Mouse (Mus musculus) testis, postnatal 10 days (tissue): ENCODE measurements around the gene Ehd1.

Experiments
- DNase-seq: peaks from one replicate; pipeline ENCODE4 v3.0.0; 2021; ENCODE audit warnings: low spot score

Gene Ehd1

DNA sequence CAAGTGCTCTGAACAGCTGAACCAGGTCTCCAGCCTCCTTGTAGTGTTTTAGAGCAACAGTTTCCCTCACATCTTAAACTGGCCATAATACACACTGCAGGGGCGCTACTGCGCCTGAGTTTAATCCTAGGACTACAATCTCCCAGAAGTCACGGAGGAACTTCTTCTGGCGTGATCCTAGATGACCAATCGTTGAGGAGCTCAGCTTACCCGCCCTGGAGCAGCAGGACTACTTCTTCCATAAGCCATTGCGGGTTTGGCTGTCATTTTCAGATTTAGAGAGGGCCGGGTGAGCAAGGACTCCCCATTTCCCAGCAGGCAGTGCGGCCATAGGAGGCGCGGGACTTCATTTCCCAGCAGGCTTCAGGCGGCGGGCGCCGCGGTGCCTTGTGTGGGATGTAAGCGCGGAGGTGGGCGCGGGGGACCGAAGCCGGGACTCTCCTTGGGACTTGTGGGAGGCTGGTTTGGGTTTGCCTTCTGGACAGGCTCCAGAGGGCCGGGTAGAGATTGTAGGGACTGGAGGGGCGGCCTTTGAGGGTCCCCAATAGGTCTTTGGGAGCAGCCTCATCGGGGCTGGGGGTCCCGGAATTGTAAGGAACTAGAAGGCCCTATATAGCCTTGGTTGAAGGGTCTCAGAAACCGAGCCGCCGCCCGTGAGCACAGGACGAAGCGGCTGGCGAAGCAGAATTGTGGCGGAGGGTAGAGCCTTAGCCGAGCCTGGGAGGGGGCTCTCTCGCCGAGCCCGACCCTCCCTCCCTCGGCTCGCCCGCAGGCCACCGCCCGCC lies 58.3 kb downstream of the Ehd1 start, which contains the start of gene Men1:
TSS of gene Men1 (plus strand) at position 307 of the 785 bp plus-strand sequence.
- DNase-seq = peak; percentile 94

DNA sequence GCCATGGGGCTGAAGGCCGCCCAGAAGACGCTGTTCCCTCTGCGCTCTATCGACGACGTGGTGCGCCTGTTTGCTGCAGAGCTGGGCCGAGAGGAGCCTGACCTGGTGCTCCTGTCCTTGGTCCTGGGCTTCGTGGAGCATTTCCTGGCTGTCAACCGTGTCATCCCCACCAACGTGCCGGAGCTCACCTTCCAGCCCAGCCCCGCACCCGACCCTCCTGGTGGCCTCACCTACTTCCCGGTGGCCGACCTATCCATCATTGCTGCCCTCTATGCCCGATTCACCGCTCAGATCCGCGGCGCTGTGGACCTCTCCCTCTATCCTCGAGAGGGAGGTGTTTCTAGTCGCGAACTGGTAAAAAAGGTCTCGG lies 58.9 kb downstream of the Ehd1 start:
- DNase-seq = peak; percentile 65

DNA sequence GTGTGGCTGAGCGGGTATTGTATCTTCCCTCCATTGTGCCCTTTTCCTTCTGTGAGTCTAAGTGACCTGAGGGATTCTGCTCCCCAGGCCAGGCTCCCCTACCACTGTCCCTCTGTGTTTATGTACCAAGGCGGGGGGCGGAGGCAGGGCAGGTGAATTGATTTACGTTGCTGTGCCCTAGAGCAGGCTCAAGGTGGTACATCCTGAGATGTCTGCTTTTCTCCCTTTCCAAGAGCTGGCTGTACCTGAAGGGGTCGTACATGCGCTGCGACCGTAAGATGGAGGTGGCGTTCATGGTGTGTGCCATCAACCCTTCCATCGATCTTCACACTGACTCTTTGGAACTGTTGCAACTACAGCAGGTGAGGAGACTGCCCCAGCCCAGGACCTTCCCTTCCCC lies 60.4 kb downstream of the Ehd1 start:
- DNase-seq = no peak

DNA sequence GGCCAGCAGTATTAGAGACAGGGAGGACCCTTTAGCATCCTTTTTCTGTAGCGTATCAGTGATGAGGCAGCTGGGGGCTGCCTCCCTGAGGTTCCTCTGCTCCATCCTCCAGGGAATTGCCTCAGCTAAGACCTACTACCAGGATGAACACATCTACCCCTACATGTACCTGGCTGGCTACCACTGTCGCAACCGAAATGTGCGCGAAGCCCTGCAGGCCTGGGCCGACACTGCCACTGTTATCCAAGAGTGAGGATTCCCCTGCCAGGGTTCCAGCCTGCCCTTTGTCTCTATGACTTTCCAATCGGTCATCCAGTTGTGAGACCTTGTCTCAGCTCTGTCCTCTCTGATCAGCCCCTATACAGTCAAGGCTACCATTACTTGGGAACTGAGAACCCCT lies 61.6 kb downstream of the Ehd1 start:
- no peak for DNase-seq

DNA sequence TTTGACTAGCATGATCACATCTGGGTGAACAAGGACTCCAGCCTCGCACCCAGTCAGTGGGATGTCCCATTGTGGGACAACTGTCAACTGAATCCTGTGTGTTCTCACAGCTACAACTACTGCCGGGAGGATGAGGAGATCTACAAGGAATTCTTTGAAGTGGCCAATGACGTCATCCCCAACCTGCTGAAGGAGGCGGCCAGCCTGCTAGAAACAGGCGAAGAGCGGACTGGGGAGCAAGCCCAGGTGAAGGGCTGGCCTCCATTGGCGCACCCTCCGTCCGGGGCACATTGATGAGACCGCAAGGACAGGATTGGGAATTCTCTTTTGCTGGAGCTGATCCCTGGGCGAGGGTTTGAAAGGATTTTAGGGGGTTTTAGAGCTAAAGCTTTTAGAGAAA lies 62.2 kb downstream of the Ehd1 start:
- DNase-seq = no peak

DNA sequence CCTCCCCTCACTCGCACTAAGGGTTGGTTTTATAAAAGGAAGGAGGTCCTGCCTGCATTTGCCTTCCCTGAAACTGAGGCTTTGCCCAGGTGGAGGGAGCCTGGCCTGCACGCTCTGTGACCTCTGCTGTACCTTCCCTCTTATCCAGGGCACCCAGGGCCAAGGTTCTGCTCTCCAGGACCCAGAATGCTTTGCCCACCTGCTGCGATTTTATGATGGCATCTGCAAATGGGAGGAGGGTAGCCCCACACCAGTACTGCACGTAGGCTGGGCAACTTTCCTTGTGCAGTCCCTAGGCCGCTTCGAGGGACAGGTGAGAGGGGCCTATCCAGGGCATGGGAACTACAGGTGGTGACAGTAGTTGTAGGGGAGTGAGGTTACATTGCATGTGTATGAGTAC lies 62.7 kb downstream of the Ehd1 start:
- no peak for DNase-seq

DNA sequence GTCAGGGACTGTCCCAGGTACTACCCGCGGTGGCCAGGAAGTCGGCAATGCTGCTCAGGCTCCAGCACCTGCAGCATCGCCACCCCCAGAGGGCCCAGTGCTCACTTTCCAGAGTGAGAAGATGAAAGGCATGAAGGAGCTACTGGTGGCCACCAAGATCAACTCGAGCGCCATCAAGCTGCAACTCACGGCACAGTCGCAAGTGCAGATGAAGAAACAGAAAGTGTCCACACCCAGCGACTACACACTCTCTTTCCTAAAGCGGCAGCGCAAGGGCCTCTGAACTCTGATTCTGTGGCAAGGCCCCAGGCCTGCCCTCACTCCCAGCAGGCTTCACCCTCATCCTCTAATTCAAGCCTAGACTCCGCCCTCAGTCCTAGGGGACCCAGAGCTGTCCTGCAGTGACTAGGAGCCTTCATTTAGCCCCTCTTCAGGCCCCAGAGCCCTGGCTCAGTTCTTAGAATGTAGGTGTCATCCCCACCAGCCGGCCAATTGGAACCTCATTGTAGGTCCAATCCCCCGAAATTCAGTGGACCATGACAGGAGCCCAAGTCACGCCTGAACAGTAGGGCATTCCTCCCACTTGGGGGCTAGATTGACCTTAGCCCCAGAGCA lies 63.5 kb downstream of the Ehd1 start:
- no peak for DNase-seq

DNA sequence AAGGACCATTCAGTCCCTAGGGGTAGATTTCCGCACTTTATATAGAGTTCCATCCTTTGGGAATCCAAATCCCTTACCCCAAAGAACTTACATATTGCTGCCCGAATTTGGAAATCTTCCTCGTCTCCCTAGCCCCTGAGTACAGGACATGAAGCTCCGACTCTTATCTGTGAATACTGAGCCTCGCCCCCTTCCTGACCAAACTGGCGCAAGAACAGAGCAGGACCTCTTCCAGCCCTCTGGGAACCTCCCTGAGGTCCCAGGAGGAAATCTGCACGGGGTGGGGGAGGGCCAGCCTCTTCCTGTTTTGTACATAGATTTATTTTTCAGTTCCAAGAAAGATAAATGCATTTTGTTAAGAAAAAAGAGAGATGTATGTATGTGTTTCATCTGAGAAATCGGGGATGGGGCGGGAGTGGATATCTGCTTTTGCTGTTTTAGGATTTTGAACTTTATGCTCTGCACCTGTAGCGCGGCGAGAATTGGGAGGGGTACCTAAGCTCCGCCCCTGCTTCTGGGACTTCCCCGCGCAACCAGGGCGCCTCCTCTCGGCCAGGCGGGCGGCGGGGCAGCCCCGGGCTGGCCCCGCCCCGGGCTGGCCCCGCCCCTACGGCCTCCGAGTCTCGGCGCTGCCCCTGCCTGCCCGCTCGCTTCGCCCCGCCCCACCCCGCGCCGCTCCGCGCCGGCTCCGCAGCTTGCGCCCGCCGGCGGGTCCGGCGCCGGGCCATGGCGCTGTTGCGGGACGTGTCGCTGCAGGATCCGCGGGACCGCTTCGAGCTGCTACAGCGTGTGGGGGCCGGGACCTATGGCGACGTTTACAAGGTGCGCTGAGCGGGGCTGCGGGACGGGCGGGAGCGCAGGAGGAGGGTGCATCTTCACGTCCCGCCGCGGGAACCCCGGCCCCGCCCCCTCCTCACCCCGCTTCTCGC lies 64.3 kb downstream of the Ehd1 start, which contains the start of gene Map4k2:
TSS of gene Map4k2 (plus strand) at position 612 of the 929 bp plus-strand sequence.
- peak; percentile 93 for DNase-seq

DNA sequence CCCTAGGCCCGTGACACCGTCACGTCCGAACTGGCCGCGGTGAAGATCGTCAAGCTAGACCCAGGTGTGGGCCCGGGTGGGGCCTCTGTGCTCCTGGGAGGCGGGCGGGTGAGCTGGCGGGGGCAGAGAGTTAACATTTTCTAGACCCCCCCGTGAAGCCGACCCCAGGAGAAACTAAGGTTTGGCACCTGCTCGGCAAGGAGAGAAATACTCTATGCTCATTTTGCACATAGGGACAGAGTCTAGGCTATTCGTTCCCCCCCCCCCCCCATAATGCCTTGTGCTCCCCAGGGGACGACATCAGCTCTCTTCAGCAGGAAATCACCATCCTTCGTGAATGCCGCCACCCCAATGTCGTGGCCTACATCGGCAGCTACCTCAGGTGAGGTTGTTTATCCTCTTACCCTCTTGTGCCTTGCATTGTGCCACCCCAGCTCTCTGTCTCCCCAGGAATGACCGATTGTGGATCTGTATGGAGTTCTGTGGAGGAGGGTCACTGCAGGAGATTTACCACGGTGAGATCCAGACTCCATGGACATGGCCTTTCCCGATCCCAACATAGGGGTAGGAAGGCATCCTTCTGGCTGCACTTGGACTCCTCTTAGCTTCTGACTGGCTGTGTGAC lies 65.0 kb downstream of the Ehd1 start:
- DNase-seq = no peak

DNA sequence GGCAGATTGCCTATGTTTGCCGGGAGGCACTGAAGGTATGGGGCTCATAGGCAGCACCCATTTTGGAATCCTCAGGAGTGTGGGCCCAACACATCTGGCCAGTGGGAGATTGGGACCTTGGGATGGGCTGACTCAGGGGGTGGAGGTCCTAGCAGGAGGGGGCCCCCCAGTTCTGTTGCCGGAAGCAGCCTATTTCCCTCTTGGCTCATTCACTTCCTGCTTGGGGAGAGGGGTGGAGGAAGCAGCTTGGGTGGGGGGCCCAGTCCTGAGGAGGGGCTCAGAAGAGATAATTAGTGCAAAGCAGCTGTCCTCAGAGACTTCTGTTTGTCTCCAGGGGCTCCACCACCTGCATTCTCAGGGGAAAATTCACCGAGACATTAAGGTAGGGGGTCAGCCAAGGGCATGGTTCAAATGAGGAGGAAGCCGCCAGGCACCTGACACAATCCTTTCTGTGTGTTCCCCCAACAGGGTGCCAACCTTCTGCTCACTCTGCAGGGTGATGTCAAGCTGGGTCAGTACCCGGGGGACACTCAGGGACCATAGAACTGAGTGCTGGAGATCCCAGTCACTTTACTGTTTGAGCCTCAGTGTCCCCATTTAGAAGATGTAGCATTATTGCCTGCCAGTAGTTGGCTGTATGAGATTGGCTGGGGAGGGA lies 65.9 kb downstream of the Ehd1 start:
- no peak for DNase-seq

DNA sequence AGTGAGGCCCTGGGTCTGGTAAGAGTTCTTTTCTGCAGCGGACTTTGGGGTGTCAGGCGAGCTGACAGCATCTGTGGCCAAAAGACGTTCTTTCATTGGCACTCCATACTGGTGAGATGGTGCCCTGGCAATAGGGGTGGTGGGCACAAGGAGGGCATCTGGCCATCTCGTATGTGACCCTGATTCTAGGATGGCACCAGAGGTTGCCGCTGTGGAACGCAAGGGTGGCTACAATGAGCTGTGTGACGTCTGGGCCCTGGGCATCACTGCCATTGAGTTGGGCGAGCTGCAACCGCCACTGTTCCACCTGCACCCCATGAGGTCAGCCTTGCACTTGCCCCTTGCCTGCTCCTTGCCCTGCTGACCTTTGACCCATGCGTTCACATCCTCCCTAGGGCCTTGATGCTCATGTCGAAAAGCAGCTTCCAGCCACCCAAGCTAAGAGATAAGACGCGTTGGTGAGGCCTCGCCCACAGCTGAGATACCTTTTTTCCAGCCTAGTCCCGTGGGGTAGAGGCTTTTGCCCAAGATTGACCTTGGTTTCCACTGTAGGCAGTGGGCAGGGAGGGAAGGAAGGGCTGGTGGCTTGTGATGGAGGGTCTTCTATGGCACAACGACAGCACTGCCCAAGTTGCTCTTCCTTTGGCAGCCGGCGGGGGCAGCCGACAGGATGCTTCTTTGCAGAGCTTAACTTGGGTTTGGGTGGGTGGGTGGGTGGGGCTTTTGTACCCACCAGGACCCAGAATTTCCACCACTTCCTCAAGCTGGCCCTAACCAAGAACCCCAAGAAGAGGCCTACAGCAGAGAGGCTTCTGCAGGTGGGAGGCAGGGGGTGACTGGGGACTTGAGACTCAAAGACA lies 66.8 kb downstream of the Ehd1 start:
- no peak for DNase-seq

DNA sequence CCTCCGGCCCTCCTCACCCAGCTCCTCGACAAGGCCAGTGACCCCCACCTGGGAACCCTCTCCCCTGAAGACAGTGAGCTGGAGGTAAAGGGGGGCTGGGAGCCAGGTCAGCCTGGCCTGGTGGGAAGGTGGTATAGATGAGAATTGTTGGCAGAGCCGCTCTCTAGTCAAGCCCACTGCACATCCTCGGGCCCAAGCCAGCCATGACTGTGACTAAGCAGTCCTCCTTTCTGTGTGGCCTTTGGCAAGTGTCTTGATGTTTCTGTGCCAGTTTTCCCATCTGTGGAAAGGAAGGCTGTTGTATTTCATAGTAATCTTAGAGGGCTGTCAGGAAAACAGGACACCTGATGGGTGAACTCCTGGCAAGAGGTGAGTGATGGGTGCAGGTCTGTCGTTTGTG lies 67.5 kb downstream of the Ehd1 start:
- no peak for DNase-seq

DNA sequence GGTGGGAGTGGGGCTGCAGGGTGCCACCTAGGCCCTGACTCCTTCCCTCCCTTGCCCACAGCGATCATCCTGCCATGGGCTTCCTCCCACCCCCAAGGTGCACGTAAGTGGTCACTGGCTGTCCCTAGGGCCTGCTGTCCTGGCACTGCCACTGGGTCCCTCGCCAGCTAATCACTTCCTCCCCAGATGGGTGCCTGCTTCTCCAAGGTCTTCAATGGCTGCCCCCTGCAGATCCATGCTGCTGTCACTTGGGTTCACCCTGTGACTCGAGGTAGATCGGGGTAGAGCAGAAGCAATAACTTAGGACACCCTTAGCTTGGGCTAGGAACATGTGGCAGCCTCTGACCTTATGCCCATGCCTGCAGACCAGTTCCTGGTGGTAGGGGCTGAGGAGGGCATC lies 69.5 kb downstream of the Ehd1 start:
- no peak for DNase-seq

DNA sequence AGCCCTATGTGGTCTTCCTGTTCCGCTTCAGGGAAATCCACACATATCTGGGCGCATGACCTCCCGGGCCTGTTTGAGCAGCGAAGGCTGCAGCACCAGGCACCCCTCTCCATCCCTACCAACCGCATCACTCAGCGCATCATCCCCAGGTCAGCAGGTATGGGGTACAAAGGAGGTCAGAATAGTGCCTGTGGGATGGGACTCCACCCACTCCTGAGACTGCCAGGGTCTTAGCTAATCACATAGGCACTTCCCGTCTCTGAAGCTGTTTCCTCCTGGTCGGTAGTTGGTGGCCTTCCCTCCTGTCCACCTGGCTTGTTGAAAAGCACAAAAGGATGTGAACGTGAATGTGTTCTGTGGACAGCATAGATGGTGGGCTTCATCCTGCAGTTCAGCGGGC lies 70.1 kb downstream of the Ehd1 start:
- DNase-seq = no peak

DNA sequence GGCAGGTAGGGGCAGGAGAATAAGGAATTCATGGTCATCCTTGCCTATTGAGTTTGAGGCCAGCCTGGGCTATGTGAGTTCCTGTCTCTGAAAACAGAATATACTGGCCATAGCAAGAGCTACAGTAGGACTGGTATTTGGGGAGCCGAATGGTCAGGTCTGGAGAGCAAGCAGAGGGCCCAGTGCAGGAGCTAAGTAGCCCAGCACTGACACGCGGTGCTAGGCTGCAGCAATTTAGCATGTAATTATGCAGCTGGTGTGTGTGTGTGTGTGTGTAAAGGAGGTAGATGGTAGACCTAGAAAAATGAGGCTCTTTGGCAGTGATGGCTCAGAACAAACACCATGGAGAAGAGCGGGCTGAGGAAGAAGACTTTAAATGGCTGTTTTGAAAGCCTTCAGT lies 71.1 kb downstream of the Ehd1 start:
- no peak for DNase-seq

DNA sequence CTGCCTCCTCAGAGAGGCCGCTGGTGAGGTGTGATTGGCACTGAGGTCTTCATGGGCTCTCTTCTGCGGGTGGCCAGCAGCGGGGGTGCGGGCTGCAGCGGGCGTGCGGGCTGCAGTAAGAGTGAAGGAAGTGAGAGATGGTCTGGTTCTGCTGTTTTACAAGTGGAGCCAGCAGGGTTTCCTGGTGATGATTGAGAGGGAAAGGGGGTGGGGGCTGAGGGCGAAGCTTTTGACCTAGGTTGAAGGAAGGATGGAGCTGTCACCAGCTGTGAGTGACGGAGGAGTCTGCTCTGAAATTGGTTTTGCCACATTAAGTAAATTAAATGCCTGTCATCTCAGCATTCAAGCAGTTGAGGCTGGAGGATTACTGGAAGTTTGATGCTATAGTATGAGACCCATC lies 72.2 kb downstream of the Ehd1 start:
- DNase-seq = no peak

DNA sequence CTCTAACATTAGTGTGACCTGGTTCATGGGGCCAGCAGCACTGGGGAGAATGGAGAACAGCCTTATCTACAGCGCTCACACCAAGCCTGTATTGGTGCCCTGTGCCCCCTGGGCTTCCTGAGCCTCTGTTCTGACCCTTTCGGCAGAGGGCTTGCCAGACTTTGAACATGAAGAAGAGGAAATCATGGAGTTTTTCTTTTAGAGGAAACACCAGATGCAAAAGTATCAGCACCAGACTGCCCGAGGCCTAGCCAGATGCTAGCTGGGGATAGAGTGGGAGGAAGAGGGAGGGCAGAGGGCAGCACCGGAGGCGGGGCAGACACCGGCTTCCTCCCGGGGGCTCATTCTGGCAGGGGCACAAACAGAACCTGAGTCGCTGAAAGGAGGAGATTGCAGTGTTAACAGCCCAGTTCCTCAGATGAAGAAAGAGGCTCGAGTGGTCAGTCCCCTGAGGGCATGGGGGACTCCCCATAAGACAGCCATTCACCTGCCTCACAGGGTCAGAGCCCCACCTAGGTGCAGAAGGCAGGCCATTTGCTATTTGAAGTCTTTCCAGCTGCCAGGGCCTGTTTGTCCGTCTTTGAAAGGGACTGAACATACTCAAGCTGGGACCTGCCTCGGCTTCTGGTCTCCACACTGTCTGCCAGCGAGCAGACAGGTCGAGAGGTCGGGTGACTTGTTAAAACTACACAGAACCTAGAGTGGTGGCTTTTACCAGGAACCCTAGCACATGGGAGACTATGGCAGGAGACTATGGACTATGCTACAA lies 72.9 kb downstream of the Ehd1 start:
- DNase-seq = no peak
